Mouse (Mus musculus) ES-CJ7 (cell line): ENCODE data around the gene Park7.

Source experiments
- DNase-seq: peaks from one replicate; pipeline ENCODE4 v3.0.0; 2011; ENCODE audit warnings: low read depth, low spot score

Park7 gene

DNA sequence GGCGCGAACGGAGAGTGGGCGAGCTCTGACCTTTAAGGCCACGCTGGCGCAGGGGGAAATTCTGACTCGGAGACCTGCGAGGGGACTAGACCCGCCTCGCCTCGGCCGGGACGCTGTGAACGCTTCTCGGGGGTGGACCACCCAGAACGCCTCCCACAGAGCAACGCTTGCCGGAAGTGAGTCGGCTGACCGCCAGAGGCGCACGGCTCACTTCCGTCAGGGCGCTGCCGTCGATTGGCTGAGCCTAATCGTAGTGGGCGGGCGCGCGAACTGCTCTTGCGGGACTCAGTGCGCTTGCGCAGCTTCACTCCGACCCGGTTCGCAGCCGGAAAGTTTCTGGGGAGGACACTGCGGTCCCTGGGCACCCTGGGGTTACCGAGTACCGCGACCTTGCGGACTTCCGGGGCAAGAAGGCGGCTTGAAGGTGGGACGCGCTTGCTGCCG lies at the start of gene Park7, which contains the start of gene Tnfrsf9:
TSS of gene Park7 (minus strand) at position 148 of the 444 bp plus-strand sequence.
TSS of gene Tnfrsf9 (plus strand) at position 273 of the 444 bp plus-strand sequence.
- DNase-seq = peak; percentile 98

DNA sequence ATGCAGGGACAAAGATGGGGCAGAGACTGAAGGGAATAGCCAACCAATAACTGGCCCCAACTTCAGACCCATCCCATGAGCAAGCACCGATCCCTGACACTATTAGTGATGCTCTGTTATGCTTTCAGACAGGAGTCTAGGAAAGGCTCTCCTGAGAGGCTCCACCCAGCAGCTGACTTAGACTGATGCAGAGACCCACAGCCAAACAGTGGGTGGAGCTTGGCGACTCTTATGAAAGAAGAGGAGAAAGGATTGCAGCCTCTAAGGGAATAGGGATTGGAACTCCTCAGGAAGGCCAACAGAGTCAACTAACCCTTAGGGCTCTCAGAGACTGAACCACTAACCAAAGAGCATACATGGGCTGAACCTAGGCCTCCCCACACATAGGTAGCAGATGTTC lies 49.5 kb upstream of the Park7 start:
- DNase-seq = no peak

DNA sequence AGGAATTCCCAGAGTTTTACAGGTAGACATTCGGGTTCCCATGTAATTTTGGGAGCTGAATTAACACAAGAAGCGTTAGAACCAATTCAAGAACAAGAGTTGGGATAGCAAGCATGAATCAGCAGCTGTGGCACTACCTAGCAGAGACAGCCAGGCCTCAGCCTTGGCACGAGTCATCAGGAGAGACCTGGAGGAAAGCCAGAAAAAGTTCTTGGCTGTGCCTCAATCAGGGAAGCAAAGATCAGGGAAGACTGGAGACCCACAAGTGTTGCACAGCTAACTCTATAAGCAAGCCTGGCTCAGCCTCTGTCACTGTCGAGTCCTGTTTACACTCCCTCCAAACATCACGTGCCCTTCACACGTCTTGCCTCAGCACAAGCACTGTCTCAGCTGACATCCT lies 48.0 kb upstream of the Park7 start:
- DNase-seq = no peak

DNA sequence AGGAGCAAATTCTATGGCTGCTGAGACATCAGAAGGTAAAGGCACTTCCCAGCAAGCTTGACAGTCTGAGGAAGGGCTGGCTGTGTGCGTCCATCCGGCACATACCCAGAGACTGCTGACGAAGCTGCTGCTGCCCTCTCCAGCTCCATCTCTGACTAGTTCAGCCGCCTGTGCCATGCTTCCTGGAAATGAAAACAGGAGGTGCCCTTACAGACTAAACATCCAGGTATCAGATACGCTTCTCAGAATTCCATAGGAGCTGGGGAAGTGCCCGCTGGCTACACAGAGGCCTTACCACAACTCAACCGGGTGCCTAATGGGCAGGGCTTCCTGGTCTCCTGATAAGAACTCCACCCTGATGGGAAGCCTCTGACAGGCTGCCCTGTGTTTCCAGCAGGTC lies 44.3 kb upstream of the Park7 start:
- DNase-seq = no peak

DNA sequence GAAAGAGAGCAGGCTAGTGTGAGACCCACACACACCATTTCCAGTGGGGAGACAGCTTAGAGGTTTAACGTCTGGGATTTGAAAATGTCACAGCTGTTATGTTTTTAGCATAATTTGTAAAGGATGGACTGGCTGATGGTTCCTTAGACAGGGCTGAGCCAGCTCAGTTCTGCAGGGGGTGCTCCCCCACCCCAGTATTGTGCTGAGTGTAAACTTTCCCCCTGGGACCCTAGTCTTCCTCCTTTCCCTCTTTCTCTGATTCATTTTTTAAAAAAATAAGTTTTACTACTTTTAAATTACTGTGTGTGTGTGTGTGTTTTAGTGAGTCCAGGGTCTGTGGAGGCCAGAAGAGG lies 42.8 kb upstream of the Park7 start:
- no peak for DNase-seq

DNA sequence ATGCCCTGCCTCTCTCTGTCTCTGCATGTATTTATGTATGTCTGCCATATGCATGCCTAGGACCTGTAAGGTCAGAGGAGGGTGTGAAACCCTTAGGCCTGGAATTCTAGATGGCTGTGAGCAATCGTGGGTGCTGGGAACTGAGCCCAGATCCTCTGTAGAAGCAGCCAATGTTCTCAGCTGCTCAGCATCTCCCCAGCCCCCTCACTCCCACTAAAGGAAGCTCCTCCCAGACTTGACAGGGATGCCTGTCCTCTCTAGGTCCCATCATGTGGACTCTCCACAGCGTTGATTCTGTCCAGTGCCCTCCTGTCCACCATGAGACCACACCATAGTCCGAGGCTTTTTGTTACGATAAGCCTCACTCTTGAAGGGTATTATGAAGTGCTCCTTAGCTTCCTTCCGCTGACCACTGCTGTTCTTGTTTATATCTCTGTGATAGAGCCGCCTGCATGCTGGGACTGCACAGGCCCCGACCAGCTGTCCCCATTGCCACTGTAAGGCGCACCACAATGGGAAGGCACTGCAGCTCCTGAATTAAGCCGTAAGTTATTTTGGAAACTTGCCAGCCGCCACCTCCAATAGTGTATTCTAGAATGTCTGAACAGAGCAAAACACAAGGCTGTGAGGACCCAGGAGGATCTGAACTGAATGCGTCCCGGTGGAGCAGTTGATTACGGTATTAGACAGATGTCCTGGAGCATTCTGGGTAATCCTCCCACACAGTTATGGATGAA lies 42.3 kb upstream of the Park7 start:
- no peak for DNase-seq

DNA sequence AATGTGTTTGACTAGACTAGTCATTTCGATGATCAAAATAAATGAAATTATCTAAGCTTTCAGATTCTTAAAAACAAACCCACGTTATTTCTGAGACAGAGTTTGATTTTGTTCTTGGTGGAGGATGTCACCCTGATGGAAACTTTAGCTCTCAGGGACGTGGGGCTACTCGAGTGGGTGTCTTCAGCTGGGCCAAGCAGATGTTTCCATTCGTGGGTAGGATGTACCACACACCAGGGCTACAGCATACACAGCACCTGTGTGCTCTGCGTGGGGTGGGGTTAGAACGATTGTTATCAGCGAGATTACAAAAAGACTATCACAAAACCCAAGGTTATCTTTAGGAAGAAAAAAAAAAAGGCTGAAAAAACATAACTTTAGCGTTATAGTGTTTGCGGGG lies 36.7 kb upstream of the Park7 start:
- DNase-seq = no peak

DNA sequence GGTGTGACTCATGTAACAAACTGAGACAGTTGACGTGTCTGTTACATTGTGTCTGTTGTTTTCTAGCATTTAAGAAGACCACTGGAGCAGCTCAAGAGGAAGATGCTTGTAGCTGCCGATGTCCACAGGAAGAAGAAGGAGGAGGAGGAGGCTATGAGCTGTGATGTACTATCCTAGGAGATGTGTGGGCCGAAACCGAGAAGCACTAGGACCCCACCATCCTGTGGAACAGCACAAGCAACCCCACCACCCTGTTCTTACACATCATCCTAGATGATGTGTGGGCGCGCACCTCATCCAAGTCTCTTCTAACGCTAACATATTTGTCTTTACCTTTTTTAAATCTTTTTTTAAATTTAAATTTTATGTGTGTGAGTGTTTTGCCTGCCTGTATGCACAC lies 30.5 kb upstream of the Park7 start:
- DNase-seq = no peak

DNA sequence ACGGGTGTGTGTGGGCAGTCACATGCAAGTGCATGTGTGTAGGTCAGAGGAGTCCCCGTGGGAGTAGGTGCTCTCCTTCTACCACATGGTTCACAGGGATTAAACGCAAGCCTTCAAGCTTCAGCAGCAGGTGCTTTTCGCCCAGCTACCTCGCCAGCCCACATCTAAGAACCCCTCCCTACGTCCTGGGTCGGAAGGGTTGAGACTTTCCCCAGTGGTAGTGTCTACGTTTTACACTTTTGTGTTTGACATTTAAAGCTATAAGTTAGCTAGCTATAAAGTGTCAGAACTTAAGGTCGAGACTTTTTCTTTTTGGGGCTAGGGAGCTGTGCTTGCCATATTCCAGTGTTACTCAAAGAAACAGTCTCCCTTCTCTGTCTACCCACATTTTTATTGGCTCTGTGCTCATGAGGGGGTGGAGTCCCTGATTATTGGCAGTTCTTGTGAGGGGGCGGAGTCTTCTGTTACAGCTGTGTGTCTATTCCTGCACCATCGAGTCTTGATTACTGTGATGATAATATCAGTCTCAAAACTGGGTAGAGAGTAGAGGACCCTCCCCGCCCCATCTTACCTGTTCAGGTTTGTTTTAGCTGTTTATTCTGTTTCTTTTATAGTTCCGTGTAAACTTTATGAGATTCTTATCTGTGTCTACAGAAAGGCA lies 25.9 kb upstream of the Park7 start:
- DNase-seq = peak; percentile 54

DNA sequence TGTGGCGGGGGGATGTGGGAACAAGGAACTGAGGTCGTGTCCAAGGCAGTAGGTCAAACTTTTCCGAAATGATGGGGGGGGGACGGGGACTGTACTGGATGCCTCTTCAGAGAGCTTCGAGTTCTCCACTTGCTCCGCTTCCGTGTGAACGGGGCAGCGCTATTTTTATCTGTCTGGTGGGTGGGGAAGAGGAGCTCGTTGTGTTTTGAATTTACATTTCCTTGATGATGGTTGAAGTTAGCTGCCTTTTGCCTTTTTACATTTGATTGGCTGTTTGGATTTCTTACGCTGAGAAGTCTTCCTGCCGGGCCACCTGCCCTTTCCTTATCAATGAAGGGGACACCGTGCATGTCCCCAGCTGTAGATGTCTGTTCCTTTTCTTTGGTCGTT lies 23.8 kb upstream of the Park7 start:
- DNase-seq = no peak

DNA sequence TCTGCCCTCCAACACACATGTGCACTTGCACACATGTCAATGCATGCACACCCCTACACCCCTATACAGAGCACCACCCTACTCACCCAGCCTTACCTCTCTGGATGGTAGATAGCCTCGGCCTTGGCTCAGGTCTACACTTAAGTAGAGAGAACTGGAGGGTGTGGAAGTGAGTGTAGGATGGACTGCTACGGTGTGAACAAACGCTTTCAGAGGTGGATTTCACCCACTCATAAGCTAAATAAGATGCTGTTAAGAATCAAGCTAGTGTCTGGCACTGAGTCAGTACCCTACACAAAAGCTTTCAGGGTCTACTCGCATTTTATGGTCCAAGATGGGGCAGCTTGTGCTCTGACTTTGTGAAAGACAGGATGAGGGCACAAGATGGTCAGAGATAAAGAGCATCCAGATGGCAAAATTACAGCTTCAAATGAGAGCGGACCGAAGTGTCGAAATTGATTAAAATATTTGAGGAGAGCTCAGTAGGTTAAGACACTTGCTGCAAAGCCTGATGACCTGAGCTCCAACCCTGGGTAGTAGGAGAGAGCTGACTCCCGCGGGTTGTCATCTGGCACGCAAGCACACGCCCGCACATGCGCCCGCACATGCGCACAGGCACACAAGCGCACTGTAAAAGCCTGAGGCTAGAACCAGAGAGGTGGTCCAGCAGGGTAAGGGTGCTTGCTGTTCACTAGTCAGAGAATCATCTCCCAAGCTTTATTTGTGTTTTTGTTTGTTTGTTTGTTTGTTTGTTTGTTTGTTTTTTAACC lies 23.2 kb upstream of the Park7 start:
- peak; percentile 74 for DNase-seq

DNA sequence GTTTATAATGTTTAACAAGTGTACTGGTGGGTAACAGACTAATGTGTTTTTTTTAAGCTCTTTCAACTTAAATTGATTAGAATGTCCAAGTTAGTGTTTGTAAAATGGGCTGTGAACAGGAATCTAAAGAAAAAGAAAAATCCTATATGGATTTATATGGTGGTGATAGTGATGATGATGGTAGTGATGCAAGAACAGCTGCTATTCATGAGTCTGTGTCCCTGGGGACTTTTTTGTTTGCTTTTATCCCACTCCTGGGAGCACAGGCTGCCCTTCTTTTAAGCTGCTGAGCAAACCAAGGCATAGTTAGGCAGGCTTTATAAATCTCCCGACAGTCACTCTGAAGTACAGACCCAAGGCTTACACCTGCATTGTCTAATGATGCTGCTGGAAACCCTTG lies 19.3 kb upstream of the Park7 start:
- no peak for DNase-seq

DNA sequence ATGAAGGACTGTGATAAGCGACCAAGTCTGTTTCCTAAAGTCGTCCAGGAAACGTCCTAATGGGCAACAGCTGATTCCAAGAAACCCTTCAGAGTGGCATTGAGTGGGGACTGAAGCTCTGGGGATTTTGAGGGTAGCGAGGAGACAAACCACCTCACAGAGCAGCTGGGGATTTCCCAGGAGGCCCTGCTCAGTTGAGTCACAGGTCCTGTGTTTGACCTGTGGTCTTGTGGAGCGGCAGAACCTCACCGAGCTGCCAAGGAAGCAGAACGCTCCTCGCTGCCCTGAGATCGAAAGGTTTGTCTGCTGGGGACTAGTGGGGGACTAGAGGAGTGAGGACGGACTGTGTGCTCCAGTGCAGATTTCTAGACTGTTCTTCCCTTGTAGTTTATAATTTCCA lies 13.6 kb upstream of the Park7 start:
- no peak for DNase-seq

DNA sequence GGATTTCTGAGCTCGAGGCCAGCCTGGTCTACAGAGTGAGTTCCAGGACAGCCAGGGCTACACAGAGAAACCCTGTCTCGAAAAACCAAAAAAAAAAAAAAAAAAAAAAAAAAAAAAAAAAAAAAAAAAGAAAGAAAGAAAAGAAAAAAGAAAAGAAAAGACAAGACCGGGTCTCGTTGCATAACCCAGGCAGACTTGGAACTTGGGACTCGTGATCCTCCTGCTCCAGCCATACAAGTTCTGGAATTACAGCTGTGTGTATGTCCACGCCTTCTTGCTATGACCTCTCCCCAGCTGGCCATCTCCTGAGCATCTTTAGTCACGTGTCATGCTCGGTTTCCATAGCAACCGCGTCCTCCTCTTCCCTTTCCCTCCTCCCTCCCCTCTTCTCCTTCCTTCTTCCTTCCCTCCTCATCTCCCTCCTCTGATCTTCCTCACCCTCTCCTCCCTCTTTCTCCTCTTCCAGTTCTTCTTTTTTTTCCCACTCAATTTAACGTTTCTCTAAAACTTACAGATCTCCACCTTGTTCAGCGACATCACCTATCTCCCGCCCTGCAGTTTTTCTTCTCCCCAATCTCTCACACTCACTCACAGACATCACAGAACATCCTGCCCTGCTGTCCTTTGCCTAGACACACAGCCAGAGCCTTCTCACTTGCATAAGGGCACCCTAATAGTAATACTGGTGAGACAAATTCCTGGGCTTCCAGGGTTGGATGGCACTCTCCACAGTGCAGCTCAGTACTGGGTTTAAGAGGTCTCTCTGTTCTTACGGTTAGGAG lies 12.9 kb upstream of the Park7 start:
- DNase-seq = peak; percentile 40

DNA sequence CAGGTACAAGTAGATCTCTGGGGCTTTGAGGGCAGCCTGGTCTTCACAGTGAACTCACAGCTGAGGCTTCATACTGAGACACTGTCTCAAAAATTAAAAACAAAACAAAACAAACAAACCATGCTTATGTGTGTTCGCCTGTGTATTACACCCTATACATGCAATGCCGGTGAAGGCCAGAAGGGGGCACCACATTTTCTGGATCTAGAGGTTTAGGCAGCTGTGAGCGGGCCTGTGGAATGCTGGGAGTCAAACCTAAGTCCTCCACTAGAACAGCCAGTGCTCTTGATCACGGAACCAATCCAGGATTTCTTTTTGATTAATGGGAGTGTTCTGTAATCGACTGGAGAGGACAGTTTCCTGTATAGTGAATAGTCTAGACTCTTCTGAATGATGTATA lies 11.7 kb upstream of the Park7 start:
- peak; percentile 88 for DNase-seq

DNA sequence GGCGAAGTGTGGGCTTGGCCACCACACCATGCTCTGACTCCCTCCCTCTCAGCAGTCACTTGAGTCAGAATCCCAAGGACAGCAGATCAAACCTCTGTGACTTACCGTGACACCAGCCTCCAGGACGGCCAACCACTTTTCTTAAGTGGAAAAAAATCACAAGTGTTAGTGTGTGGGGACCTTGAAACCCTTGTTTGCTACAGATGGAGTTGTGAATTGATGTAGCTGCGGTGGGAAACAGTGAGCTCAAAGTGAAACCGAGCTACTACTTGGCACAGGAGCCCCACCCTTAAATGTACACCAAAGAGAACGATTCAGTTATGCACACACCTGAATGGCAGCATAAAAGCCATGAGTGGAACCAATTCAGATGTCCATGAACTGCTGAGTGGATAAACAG lies 10.7 kb upstream of the Park7 start:
- no peak for DNase-seq

DNA sequence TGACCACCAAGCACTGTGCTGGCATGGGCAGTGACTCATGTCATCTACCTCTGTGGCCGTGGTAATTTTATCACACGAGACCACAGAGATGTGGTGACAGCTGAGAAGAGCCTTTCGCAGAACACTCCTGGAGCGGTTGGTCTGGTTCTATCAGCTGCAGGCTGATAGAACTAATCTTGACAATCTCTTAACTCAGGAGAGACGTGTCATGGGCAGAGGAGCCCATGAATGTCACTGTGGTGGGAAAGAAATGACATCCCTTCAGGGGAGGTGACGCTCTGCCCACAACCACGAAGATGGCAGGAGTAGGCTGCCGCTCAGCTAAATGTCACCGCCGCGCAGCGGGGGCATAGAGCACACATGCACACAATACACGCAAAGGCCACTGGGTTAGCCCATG lies 10.1 kb upstream of the Park7 start:
- no peak for DNase-seq

DNA sequence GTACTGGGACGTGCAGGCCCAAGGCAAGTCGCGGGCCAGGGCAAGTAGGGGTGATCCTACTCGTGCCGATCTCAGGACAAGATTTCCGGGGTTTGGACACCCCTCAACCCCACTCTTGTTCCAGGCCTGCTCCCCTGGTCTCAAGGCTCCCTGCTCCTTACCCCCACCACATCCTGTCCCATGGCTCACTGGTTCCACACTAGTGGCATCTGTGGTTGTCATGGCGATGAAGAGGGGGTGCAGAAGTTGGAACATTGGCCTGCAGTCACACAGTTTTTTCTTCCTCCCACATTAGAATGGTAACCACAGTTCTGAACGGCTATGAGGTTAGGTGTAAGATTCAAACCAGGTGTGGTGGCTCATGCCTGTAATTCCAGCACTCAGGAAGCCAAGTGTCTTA lies 7.0 kb upstream of the Park7 start:
- DNase-seq = no peak

DNA sequence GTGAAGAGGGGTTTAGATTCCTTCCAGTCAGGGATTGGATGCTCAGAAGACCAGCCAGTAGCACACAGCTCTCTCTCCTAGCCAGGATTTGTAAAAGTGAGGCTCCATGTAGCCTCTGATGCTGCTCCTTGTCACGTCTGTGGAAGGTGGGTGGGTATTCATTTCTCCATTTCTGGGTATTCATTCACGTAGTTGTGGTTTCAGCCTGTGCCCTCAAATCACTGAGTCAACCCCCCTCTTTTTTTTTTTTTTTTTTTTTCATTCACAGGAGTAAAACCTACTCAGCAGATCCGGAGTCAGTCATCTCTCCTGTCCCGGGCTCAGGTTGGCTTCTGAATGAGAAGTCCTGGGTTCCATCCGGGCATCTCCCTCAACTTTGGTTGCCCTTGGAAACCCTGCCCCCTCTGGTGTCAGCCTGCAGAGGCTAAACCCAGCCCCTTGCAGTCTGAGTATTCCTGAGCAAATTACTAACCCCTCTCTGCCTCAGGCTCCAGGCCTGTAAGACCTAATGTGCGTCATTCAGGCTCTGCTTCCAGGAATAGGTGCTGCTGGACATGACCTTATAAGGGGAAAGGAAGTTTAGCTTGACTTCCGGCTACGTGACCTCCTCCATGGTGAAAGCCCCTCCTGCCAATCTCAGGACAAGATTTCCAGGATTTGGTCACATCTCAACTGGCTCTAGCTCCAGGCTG lies 3.2 kb upstream of the Park7 start:
- no peak for DNase-seq

DNA sequence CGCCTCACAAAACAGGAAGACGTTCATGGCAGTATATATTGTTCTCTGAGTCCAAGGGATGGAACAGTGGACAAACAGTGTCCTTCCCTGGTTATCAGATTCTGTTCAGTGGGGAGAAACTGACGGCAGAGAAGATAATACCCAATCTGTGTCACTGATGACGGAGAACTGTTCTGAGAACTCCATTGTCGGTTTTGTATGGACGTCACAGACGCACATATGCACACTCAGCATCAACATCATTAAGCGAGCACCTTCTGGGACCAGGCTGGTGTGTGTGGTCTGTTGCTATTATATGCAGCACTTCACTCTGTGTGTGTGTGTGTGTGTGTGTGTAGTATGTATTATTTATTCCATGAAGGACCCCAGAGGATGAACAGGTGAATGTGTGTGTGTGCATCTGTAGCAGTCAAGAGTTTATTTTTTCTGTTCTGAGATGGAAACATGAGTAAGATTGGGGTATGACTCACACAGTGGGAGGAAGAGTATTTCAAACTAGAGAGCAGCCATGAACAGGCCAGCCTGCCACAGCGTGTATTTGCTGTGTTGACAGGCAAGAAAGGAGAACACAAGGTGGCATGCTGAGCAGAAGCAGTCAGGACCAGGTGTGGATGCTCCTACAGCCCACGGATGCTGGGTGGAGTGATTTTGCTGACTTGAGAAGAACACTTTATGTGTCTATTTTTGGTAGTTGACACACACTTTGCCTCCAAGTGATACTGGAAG lies 1.1 kb upstream of the Park7 start:
- DNase-seq = no peak

DNA sequence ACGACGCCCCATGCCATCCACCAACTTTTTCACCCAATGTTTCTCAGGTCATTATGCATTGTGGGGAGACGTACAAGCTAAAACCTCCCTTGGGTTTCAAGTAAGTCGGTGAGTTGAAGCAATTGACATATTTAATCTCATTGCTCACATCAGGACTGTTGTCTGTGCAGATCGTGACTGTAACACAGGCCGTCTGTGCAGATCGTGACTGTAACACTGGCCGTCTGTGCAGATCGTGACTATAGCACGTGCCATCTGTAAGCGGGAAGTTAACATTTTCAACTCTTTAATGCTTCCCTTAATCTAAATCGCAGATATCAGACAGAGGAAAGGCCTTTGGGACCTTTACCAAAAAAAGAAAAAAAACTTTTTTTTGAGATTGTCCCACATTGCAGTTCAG lies 494 bp downstream of the Park7 start:
- no peak for DNase-seq
